Mouse (Mus musculus) adrenal gland, postnatal 25 days (tissue): ENCODE results near the gene Nxnl1. TPM values are rescaled to one million over a fixed set of nuclear protein-coding genes. Genes with fewer than 3 reads are reported as not detected.

Experiments
- DNase-seq: peaks from one replicate; pipeline ENCODE4 v3.0.0; 2021; ENCODE audit warnings: mixed read lengths
- total RNA-seq: library from RNA; stranded (reverse); gene quantifications from 2 replicates; pipeline ENCODE4 v1.2.3, GENCODE M21; 2021

The Nxnl1 gene
- total RNA-seq, 1 experiment from 2014 or later: 1.1 TPM

DNA sequence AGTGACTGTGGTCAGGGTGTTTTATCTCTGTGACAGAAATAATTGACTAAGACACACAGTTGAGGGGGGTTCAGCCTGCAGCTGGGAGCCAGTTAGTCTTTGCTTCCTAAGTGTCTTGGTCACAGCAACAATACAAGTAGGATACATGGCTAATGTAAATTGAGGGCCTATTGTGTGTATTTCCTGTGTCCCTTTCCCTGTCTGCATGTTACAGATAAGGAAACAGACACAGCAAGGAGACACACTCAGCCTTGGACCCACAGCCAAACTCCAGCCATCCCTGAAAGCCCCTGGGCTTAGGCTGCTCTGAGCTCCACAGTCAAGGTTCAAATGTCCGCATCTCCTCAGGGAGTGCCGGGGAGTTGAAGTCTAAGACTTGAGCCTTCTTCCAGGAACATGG, 11.8 kb downstream of the Nxnl1 start:
- DNase-seq: no peak

DNA sequence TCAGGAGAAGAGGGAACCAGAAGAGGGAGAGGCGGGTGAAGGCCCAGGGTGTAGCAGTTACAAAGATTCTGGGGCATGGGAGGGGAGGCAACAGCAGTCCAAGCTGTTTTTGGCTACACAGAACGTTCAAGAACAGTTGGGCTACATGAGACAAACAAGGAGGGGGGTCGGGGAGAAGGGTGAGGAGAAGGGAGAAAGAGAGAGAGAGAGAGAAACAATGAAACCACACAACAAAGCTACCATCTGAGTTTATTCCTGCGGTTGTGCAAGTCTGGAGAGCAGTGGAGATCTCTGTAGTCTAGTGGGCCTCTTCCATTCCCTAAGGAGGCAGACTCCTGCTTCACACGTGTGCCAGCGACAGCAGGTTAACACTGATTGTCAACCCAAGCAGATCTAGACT, 12.4 kb downstream of the Nxnl1 start:
- DNase-seq: no peak

DNA sequence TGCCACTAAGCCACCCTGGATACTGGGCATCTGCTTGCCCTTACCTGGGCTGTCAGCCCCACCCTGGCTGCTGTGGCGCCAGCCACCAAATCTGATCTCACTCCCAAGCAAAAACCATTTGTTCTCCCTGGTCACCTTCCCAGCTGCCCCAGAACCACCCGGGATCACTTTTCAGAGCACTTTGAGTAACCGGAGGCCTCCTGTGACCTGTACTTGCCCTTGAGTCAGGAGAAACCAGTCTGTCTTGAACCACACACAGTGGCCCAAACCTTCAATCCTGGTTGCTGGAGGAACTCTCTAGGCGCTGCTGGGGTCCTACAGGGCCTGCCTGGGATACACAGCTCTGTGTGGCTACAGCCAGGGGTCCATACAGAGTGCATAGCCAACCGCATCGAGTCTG, 13.6 kb downstream of the Nxnl1 start:
- no peak for DNase-seq

DNA sequence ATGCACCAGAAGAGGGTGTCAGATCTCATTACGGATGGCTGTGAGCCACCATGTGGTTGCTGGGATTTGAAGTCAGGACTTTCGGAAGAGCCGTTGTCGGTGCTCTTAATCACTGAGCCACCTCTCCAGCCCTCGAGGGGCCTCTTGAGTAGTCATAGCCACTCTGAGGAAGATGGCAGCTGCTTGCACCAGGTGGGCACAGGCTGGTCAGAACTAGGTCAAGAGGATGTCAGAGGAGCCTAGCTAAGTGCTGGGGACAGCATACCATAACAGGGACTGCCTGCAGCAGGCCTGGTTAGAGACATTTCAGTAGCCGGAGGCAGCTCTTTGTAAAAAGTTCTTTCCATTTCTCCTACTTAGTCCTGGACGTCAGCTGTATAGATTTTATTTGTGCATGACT, 15.6 kb downstream of the Nxnl1 start:
- no peak for DNase-seq

DNA sequence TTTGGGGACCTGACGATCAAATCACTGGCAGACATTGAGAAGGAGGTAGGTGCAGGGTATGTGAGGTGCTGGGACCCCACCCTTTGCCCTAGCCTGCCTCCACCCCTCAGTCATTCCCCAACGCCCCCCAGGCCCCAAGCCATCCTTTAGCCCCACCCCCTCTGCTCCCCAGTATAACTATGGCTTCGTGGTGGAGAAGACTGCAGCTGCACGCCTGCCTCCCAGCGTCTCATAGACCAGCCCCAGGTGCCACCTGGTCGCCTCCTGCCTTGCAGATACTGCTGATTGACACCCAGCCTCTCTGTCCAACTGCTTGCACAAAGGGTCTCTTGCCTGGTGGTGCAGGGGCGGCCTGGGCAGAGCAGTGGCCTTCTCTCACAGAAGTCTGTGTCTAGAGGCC, 18.8 kb downstream of the Nxnl1 start:
- DNase-seq: no peak

DNA sequence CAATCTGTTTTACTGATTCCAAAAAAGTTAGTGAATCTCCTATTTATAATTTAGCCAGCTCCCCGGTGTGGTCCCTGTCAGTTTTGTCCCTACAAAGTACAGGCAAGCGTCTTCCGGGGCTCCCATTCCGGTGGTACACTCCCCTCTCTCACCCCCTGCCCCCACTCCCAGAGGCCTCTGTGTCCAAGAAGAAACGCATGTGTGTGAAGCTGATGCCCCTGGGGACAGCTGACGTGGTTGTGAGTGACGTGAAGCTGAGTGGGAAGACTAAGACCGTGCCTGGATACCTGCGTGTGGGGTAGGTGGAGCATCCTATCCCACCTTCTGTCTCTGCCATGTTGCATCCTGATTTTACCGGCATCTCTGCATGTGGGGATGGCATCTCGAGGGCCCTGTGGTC, 21.3 kb downstream of the Nxnl1 start:
- no peak for DNase-seq

DNA sequence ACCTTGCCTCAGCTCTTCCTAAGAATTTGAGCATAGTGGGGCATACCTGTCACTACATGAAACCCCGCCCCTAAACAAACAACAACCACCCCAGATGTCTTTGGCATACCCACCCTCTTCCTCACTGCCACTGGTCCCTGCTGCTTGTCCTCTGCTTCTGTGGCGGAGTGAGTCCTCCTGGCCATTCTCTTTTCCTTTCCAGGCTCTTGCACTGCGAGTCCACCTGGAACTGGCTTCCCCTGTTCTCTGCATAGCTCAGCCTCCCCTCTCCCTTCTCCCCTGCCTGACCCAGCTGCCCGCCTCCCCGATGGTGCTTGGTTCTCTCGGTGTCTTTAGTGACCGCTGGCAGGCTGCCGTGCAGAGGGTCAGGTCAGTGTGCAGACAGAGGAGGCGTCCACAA, 22.6 kb downstream of the Nxnl1 start:
- DNase-seq: no peak

DNA sequence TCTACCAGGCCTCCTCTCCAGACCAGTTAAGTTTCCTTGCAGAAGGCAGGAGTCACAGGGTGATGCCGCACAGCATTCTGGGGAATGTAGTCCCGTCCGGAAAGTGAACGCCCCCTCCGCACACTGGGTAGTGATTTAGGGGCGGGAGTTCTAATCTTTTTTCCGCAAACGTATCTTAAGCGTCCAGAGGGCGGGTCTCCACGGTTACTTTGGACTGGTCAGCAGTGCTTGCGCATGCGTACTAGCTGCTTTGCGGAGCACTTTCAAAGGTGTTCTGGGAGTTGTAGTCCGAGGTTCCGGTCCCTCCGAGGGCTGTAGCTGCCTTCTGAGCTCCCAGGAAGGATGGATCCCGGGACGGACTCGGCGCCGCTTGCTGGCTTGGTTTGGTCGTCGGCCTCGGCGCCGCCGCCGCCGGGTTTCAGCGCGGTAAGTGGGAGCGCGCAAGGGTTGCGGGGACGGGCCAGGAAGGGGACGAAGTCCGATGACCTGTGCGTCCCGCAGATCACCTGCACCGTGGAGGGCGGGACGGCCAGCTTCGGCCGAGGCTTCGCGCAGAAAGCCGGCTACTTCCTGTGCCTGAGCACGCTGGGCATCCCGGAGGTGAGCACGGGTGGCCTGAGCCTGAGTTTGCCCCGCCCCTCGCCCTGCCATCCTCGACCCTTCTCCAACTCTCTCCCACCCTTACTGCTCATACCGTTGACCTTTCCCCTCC, 23.6 kb downstream of the Nxnl1 start, which contains the start of gene Mvb12a:
TSS of gene Mvb12a (plus strand) at position 291 of the 712 bp plus-strand sequence.
- DNase-seq: peak; percentile 92

DNA sequence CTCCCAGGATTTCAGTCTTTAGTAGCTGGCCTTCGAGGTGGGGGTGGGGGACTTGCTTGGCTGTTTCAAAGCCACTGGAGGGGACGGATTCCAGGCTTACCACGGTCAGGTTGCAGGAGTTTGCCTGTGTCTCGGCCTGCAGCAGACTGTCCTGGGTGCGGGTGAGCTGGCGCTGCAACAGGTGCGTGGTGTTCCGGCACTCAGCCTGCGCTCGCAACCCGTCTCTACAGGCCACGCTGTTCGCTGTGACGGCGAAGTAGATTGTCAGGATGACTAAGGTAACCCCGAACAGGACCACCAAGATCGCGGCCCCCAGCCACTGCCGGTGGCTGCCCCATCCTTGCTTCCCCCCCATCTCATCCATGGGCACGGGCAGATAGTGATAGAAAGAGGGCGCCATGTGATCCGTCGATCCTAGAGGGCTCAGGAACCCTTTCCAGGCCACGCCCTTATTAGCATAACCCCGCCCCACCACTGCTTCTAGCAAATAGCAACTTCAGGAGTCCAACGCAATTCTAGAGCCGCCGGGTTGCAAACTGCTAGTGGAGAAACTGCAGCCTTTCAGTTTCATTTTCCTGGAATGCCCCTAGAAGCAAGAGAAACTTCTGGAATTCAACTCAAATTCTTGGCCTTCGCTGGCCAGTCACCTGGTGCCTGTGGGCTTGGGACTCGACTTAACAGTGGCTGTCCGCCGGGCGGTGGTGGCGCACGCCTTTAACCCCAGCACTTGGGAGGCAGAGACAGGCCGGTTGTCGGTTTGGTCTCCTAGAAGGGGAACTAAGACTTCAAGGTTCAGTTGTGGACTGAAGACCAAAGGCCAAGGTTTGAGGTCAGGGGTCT, 29.2 kb downstream of the Nxnl1 start, which contains the start of gene Bst2:
TSS of gene Bst2 (minus strand) at position 429 of the 840 bp plus-strand sequence.
- peak; percentile 85 for DNase-seq

DNA sequence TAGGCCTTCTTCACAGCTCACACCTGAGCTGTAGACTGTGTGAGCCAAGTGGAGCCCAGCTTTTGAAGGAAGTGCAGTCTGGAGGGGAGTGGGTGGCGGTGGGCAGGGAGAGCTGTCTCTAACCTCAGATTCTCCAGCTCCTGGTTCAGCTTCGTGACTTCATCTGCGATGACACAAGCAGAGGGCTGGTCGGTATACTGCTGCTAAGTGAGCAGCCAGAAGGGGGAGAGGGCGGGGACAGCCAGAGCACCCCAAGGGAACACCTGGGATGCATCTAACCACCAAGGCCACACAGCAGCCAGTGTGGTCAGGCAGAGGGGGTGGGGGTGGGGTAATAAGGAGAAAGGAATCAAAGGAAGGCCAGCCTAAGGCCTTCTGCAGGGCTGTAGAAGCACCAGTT, 30.7 kb downstream of the Nxnl1 start:
- no peak for DNase-seq

DNA sequence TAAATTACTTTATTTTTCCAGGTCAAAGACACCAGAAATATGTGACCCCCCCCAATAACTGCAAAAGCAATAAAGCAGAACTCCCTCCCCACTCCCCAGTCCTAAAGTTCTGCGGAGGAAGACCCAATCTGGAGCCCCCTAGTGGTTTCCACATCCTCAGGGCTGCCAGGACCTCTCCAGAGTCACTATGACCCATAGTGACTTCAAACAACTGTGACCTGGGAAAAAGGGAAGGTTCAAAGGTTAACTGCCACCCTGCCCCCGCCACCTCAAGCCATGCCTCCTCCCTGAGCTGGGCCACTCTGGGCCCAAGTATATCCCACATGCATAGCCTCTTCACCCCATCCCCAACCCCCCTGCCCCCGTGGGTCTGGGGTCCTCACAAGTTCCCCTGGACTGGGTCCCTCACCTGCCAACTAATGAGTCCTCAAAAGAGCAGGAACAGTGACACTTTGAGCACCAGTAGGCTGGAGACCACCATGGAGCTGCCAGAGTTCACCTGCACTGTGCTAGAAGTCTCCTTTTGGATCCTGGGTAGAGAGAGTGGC, 32.1 kb downstream of the Nxnl1 start:
- no peak for DNase-seq

DNA sequence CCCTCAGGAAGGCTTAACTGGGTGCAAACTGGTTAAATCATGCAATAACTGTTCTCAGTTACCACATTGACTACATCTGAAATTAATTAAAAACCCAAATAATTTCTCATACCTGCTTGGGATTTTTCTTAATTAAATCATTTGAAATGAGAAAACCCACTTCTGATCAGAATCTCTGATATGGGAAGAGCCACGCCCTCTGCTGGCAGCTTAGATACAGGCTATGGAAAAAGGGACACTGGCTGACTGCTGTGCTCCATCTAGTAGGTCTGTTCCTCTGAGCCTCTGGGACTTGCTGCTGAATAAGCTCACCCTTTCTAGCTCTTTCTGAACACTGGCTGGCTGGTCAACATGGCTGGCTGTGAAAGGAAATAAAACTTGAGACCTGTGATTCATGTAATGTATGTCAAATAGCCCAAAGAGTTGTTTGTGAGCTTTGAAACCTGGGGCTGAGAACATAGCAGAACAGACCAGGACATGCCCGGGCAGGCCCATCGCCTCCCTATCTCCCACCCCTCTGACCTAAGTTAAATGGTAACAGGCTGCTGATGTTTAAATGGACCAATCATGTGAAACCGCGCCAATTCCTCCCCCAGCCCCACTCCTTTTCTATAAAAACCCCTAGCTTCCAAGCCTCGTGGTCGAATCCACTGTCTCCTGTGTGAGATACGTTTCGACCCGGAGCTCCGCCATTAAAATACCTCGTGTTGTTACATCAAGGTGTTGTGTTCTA, 35.5 kb downstream of the Nxnl1 start:
- DNase-seq: peak; percentile 27

DNA sequence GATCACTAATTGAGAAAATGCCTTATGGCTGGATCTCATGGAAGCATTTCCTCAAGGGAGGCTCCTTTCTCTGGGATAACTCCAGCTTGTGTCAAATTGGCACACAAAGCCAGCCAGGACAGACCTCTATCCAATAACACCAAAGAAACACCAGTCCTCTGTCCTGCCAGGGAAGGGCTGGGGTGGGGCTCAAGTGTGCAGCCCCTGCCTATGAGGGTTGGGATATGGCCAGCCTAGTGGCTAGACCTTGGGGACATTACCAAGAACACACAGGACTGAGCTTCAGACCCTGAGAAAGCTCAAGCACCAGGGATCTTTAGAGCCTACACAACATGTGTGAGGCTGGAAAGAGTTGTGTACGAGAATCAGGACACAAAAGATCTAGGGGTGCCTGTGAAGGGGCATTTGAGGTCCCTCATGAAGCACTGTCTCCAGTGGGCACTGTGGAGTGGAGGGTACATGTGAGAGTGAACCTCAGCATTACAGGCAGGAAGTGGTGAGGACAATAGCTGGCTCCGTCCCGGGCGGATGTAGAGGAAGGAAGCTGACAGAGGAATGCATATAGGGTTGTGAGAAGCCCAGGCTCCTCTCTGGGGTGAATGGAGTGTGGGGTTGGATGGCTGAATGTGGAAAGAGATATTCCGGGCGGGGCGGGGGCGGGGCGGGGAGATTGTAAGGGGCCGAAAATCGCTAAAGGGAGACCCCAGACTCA, 37.9 kb downstream of the Nxnl1 start:
- no peak for DNase-seq

DNA sequence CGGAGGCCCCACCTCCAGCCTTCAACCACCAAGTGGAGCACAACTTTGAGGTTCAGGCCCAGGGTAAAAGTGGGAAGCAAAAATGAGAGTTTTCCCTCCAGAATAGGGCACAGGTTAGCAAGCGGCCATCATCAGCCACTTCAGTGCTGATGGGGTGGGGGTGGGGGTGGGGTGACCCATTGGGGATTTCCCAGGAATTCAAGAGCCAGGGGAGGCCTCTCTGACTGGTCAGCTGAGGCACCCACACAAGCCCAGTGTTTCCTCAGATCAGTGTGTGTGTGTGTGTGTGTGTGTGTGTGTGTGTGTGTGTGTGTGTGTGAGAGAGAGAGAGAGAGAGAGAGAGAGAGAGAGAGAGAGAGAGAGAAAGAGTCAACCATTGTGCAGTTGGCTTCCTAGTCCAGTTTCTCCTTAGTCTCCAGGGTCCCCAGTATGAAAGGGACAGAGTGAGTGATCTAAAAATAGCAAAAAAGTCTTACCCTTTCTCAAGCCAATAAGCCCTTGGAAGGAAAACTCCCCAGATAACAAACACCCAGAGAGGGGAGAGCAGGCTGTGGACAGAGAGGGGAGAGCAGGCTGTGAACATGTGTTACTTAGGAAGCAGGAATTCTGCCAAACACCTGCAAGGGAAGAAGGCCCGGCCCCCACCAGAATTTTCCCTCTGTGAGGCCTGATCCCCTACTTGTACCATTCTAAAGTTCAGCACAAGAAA, 39.1 kb downstream of the Nxnl1 start:
- no peak for DNase-seq

DNA sequence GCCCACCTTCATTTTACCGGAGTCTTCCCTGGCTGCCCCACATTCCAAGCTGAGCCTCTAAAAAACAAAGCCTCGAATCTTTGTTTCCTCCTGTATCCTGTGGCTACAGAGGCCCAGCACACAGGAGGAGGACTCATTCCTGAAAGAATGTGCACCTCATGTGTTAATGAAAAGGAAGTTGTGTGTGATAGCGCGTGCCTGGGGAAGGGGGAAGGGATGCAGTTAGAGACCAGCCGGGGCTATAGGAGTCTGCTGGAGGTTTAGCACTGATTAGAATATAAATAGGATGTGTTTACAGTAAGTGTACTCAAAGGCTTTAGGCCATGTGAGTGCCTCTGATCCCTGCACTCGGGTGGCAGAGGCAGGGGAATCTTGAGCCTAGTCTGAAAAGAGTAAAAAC, 40.1 kb downstream of the Nxnl1 start:
- DNase-seq: no peak

DNA sequence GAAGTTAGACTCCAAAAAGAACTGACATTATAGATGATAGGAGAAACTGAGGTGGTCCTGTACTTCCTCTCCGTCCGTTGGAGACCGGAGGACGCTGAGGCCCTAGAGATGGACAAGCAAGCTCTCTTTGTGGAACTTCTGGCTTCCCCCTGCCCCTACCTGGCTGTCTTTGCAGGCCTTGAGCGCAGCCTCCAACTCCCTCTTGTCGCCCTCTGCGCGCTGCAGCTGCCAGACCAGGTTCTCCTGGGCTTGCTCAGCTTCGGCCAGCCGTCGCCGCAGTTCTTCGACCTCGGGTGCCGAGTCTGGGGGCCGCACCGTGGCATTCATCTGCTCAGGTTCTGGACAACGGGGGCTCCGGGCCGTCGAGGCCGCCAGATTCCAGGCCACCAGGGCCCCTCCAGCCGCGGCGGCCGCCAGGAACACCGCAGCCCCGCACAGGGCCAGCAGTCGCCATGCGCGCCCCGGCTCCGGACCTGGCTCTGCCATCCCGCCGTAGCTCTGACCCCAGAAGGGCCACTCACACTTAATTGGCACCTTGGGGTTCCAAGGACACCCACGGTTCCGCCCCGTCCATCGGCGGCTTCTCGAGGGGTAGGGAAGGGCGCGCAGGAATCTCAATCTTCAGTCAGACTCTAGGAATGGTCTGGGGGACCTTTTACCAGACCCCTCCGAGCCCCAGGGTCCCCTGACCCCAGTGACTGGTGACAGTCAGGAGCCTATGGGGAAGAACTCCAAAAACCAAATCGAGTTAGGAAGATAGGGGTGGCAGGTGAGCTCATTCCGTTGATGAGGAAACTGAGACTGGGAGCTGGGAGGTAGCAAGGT, 41.0 kb downstream of the Nxnl1 start, which contains the start of gene Ccdc194:
TSS of gene Ccdc194 (minus strand) at position 486 of the 825 bp plus-strand sequence.
- no peak for DNase-seq

DNA sequence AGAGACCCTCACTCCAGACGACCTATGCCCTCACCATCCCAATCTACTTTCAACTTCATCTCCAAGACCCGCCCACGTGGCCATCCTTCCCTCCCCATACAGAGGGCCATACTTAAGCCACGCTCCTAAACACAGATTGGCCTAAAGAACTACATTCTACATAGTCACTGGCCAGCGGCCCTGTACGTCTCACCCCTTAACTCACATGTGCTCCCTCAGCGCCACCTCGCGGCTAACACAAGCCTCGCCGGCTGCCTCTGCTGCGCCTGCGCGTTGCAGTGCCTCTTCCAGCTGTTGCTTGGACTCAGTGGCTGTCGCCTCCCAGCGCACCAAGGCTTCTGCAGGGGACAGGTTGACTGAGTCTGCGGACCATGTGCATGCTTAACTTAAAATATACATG, 44.8 kb downstream of the Nxnl1 start:
- DNase-seq: peak; percentile 94

DNA sequence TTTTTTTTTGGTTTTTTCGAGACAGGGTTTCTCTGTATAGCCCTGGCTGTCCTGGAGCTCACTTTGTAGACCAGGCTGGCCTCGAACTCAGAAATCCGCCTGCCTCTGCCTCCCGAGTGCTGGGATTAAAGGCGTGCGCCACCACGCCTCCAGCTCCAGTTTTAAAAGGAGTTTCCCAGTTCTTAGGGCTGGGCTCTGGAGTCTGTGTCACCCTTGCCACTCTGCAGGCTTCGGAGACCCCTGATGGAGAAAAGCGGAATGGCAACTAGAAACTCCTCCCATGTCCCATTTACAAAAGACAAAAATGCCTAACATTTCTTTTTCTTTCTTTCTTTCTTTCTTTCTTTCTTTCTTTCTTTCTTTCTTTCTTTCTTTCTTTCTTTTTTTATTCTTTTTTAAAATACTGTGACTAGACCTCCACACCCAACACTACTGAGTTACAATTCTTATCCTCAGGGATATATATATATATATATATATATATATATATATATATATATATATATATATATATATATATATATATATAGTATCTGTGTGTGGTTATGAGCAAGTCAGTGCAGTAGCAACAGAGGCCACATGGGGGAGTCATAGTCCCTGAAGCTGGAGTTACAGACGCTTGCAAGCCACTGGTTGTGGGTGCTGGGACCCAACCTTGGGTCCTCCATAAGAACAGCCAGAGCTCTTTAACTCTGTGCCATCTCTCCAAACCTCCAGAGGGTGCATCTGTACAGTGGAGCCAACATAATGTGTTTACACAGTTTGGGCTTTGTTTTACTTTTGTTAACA, 47.2 kb downstream of the Nxnl1 start:
- DNase-seq: peak; percentile 60

DNA sequence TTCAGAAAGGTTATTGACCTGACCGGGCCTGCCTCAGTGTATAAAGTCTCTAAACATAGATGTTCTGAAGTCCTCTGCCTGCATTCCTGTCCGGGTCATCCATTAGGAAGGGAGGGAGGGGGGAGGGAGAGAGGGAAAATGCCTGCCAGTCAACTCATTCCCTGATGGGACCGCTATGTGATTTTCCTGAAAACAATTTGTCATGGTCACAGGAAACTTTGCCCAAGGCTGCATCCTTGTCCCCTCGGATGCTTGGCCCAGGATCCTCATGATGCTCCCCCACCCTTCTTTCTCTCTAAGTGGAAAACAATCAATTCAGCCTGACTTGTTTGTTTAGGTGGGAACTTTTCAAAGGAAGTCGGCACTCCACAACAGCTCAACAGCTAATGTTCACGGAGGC, 49.6 kb downstream of the Nxnl1 start:
- no peak for DNase-seq
